Mouse (Mus musculus) E14TG2a.4 (cell line): Measurements from ENCODE around the gene Prpsap1.

Source experiments
- H3K27me3 ChIP-seq: 2 replicates; pipeline ENCODE4 v1.6.1; 2014; ENCODE audit warnings: low read length, control low read depth; ENCODE audit not compliant: insufficient read depth
- H3K36me3 ChIP-seq: 2 replicates; pipeline ENCODE4 v1.6.1; 2014; ENCODE audit warnings: low read length, control low read depth; ENCODE audit not compliant: insufficient read depth
- H3K4me1 ChIP-seq: replicated peaks from 2 replicates; pipeline ENCODE4 v1.6.1; 2014; ENCODE audit warnings: low read depth, low read length, control low read depth
- H3K4me3 ChIP-seq: replicated peaks from 2 replicates; pipeline ENCODE4 v1.5.1; 2014; ENCODE audit warnings: mild to moderate bottlenecking, low read length
- H3K9me3 ChIP-seq: 2 replicates; pipeline ENCODE4 v1.6.1; 2014; ENCODE audit warnings: low read length, control low read depth
- CTCF ChIP-seq: conservative IDR thresholded peaks from 2 replicates; pipeline ENCODE4 v1.5.1; 2014; ENCODE audit warnings: low read length
- NANOG ChIP-seq: IDR thresholded peaks from 2 replicates; pipeline ENCODE4 v1.6.1; 2014; ENCODE audit warnings: borderline replicate concordance, low read length, mixed read lengths
- POU5F1 ChIP-seq: IDR thresholded peaks from 2 replicates; pipeline ENCODE4 v1.6.1; 2014; ENCODE audit warnings: low read length, borderline replicate concordance

Gene Prpsap1

GRCm38 (mm10) chr11:116508689-116509088 is 14.7 kb upstream of the Prpsap1 start:
- peaks cover 21% of the 10 kb centered on the region for H3K4me1 ChIP-seq
- TF ChIP-seq CTCF (no peak), NANOG (no peak)

DNA sequence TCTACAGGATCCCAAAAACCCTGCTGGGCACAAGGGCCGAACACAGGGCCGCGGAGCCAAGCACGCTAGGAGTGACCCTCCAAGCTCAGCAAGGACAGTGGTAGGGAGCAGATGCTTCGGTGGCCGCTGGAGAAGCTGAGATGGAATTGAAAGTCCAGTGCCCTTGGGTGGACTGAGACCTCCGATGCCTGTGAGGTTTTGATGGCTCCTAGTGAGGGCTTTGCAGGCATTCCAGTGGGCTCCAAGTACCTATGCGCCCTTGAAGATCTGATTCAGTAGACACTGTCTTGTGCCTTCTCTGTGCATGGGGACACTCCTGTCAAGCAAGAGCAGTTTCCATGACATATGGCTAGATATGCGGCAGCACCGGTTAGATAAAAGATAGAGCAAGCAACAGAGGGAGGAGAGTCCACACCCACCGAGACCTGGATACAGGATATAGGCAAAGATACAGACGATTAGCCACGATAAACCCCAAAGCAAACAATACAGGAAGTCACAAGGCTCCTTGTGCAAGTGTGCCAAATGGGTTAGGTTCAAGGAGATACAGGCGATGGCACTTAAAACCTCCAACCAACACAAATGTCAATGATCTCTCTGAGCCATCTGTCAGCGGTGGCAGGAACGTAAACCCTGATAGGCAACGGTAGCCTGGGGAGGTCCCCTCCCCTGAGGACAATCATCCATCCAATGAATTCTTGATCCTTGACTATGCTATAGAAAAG is 12.3 kb upstream of the Prpsap1 start:
- Histone ChIP-seq H3K36me3 (no peaks in the 10 kb centered on the region), H3K27me3 (no peaks in the 10 kb centered on the region), H3K9me3 (no peaks in the 10 kb centered on the region), H3K4me1 (peaks cover 24% of the 10 kb centered on the region), H3K4me3 (no peak overlapping the region)
- TF ChIP-seq POU5F1 (no peak), CTCF (no peak), NANOG (no peak)

More at GRCm38 (mm10) chr11:116508689-116509088, 14.7 kb upstream of the Prpsap1 start:
- H3K27me3 ChIP-seq = peaks cover 5% of the 10 kb centered on the region
- no peaks in the 10 kb centered on the region for H3K9me3 ChIP-seq
- H3K4me3 ChIP-seq = no peak overlapping the region
- H3K36me3 ChIP-seq = no peaks in the 10 kb centered on the region

DNA sequence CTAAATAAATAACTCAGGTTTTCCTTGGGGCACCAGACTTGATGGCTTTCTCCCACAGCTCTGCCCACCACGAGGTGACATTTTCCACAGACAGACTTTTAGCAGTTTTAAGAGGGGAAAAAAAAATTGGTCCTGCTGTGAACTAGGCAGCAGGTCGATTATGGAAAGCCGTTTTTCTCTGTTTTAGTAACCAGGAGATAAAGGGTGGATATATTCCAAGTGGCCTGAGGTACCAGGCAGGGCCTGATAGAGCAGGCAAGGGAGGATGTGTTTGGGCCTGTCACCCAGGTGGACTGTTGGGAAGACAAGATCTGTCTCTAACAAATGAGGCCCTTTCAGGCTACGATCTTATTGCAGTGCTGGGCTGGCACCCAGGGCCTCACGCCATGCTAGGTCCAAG is 11.6 kb upstream of the Prpsap1 start:
- Histone ChIP-seq H3K4me1 (peaks cover 28% of the 10 kb centered on the region), H3K36me3 (no peaks in the 10 kb centered on the region)

DNA sequence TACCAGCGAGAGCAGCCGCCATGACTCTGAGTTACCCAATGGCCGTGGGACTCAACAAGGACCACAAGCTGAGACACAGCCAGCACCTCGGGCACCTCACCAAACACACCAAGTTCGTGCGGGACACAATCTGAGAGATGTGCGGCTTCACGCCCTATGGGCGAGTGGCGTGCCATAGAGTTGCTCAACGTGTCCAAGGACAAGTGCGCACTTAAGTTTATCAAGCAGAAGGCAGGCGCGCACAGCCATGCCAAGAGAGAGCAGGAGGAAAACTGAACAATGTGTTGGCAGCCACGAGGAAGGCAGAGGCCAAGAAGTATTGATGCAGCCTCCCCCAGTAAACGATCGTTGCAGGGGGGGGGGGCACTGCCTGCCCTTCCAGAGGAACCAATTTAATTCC is 10.5 kb upstream of the Prpsap1 start:
- Histone ChIP-seq H3K9me3 (no peaks in the 10 kb centered on the region), H3K27me3 (no peaks in the 10 kb centered on the region), H3K4me3 (peak overlapping the region; percentile 64), H3K36me3 (no peaks in the 10 kb centered on the region), H3K4me1 (peaks cover 28% of the 10 kb centered on the region)
- TF ChIP-seq POU5F1 = no peak
- no peak for TF ChIP-seq NANOG
- no peak for TF ChIP-seq CTCF

More for the DNA sequence above, 11.6 kb upstream of the Prpsap1 start:
- Histone ChIP-seq H3K9me3 (no peaks in the 10 kb centered on the region), H3K27me3 (no peaks in the 10 kb centered on the region), H3K4me3 (no peak overlapping the region)
- TF ChIP-seq NANOG = no peak
- no peak for TF ChIP-seq POU5F1
- no peak for TF ChIP-seq CTCF

GRCm38 (mm10) chr11:116501005-116501746 is 7.2 kb upstream of the Prpsap1 start:
- no peak overlapping the region for H3K4me3 ChIP-seq
- peaks cover 31% of the 10 kb centered on the region for H3K4me1 ChIP-seq
- no peaks in the 10 kb centered on the region for H3K36me3 ChIP-seq
- H3K9me3 ChIP-seq = no peaks in the 10 kb centered on the region
- TF ChIP-seq CTCF (peak; percentile 66), POU5F1 (no peak)
- H3K27me3 ChIP-seq = no peaks in the 10 kb centered on the region

GRCm38 (mm10) chr11:116499018-116499417 is 5.0 kb upstream of the Prpsap1 start:
- no peaks in the 10 kb centered on the region for H3K36me3 ChIP-seq
- H3K4me3 ChIP-seq = peak overlapping the region; percentile 66
- TF ChIP-seq POU5F1 (no peak), NANOG (no peak), CTCF (no peak)
- peaks cover 33% of the 10 kb centered on the region for H3K4me1 ChIP-seq
- no peaks in the 10 kb centered on the region for H3K9me3 ChIP-seq
- H3K27me3 ChIP-seq = no peaks in the 10 kb centered on the region

DNA sequence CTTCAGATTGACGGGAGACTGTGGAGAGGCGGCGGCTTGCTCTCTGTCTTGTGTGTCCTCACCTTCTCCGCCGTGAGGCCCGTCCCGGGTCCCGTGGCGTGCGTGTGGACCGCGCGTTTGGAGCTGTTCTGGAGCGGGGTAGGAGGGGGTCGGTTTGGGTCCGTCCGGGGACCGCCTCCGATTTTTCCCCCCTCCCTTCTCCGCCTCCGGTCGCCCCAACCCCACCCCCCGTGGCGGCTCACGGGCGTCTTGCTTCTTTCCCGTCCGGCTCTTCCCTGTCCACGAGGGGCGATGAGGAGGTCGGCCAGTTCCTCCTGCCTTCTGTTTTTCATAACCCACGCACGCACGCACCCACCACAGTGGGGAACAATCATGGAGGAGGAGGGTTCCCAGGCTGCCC is 4.6 kb upstream of the Prpsap1 start:
- H3K36me3 ChIP-seq = no peaks in the 10 kb centered on the region
- no peaks in the 10 kb centered on the region for H3K9me3 ChIP-seq
- H3K4me3 ChIP-seq = peak overlapping the region; percentile 66
- H3K4me1 ChIP-seq = peaks cover 37% of the 10 kb centered on the region
- no peaks in the 10 kb centered on the region for H3K27me3 ChIP-seq
- no peak for TF ChIP-seq CTCF
- TF ChIP-seq POU5F1 = no peak
- TF ChIP-seq NANOG = no peak

GRCm38 (mm10) chr11:116497313-116497712 is 3.3 kb upstream of the Prpsap1 start:
- no peak overlapping the region for H3K4me3 ChIP-seq
- TF ChIP-seq NANOG (no peak), CTCF (no peak), POU5F1 (no peak)
- no peaks in the 10 kb centered on the region for H3K27me3 ChIP-seq
- no peaks in the 10 kb centered on the region for H3K9me3 ChIP-seq
- H3K36me3 ChIP-seq = no peaks in the 10 kb centered on the region
- H3K4me1 ChIP-seq = peaks cover 41% of the 10 kb centered on the region
